ENCODE assay signal across 18 mouse cellular contexts in genomic region chr2:71895596-71896286, GRCm38 (mm10). TPM values are rescaled to one million over a fixed set of nuclear protein-coding genes. Genes with fewer than 3 reads are reported as not detected.
A peak's percentile ranks its signal among the peaks of the same experiment; 100 is the strongest.
DNase-seq lines count a peak whose midpoint lies in the region; ATAC-seq lines count a peak whose summit lies in the region.
"Had no signal": no experiment of that assay in that cellular context is flagged by ENCODE, and none has a peak within 500 bp of the region (broad histone marks: within the 10 kb centered on the region; RNA-seq: fewer than 3 reads in every experiment).

No protein-coding gene starts in this region.

- peak; percentile 58 for ATAC-seq in megakaryocyte progenitor cell, adult 5-6 weeks (replicated peaks; ENCODE audit: poor library complexity)
- ATAC-seq: forebrain, embryonic 13.5 days; forebrain, embryonic 15.5 days had no signal

- DNase-seq in lung, adult 18-20 months = peak; percentile 12 to 28
- DNase-seq in lung, postnatal 14 days = no peak
- DNase-seq in lung, postnatal 10 days = peak; percentile 9
- DNase-seq in lung, postnatal 25 days (ENCODE audit: low spot score) = no peak
- DNase-seq in lung, postnatal 36 days = peak; percentile 30
- DNase-seq in adrenal gland, adult 8-10 months = no peak
- no peak for DNase-seq in gastrocnemius, postnatal 4 days (ENCODE audit: low spot score in 2 of 2)
- DNase-seq: adrenal gland, adult 2 months; adrenal gland, postnatal 14 days; adrenal gland, postnatal 36 days; cerebellum, adult 11-12 months; cerebellum, adult 2 months; cerebellum, adult 9-10 months; cerebellum, postnatal 10 days; cerebellum, postnatal 25 days had no signal

RNA-seq across cellular contexts. Expression of gene Pdk1, which starts 22.7 kb away (rescaled TPM):
- 25.9 and 26.5 TPM in 2 replicates for total RNA-seq in megakaryocyte progenitor cell, adult 5-6 weeks (2015)
- 54.9 and 79.0 TPM in 2 replicates for total RNA-seq in megakaryocyte progenitor cell, adult 5-6 weeks (2017)
- total RNA-seq in adrenal gland, adult 8-10 months (2022) = 10 to 100 TPM; 24.3 to 40.4 (median 31.7) TPM
- 10 to 100 TPM; 54.3 to 56.0 TPM for total RNA-seq in gastrocnemius, postnatal 4 days (2021)

Comparison
In these comparisons a context has a peak if more than half of its experiments do, and no peak if none do; other contexts are left out.
1. DNase-seq: peak in lung, adult 18-20 months (2 of 2), lung, postnatal 10 days (single experiment) and lung, postnatal 36 days (single experiment); none in lung, postnatal 14 days (single experiment), lung, postnatal 25 days (single experiment), adrenal gland, adult 8-10 months (single experiment) and gastrocnemius, postnatal 4 days (0 of 2).